Mouse (Mus musculus) liver, embryonic 13.5 days (tissue): ENCODE measurements around the gene Ephx4. TPM values are rescaled to one million over a fixed set of nuclear protein-coding genes. Genes with fewer than 3 reads are reported as not detected.

Source experiments
- ATAC-seq: fragments of 200-750 bp; cut with Nextera tagmentation; 2 replicates; pipeline ENCODE4 v1.8.0; 2017; ENCODE audit warnings: low read depth, mild to moderate bottlenecking, moderate number of reproducible peaks, moderate library complexity
- DNase-seq: peaks from one replicate; pipeline ENCODE4 v3.0.0; 2022
- H3K27ac ChIP-seq: fragments of 300-500 bp; sonication (generic); 2 replicates; pipeline ENCODE4 v1.5.1; 2015; ENCODE audit warnings: moderate library complexity, mild to moderate bottlenecking, inconsistent platforms
- H3K27me3 ChIP-seq: fragments of 300-500 bp; sonication (generic); 2 replicates; pipeline ENCODE4 v1.6.1; 2015; ENCODE audit warnings: mild to moderate bottlenecking, inconsistent platforms
- H3K36me3 ChIP-seq: fragments of 300-500 bp; sonication (generic); 2 replicates; pipeline ENCODE4 v1.6.1; 2015; ENCODE audit warnings: mild to moderate bottlenecking, inconsistent platforms
- H3K4me1 ChIP-seq: fragments of 300-500 bp; sonication (generic); replicated peaks from 2 replicates; pipeline ENCODE4 v1.6.1; 2015; ENCODE audit warnings: inconsistent platforms
- H3K4me2 ChIP-seq: fragments of 300-500 bp; sonication (generic); 2 replicates; pipeline ENCODE4 v1.6.1; 2015; ENCODE audit warnings: inconsistent platforms, mild to moderate bottlenecking, moderate library complexity
- H3K4me3 ChIP-seq: fragments of 300-500 bp; sonication (generic); replicated peaks from 2 replicates; pipeline ENCODE4 v1.5.1; 2015; ENCODE audit warnings: mild to moderate bottlenecking, inconsistent platforms
- H3K9ac ChIP-seq: fragments of 300-500 bp; sonication (generic); 2 replicates; pipeline ENCODE4 v1.6.1; 2015; ENCODE audit warnings: mild to moderate bottlenecking, inconsistent platforms
- H3K9me3 ChIP-seq: fragments of 300-500 bp; sonication (generic); replicated peaks from 2 replicates; pipeline ENCODE4 v1.6.1; 2016; ENCODE audit warnings: inconsistent platforms
- WGBS: fragments of 180-500 bp; shearing (Covaris S2); methylation state at CpG from one replicate; pipeline ENCODE4 v1.1.7; 2015; ENCODE audit not compliant: insufficient replicate concordance; 5-methylcytosine and 5-hydroxymethylcytosine counted together
- polyA plus RNA-seq: library from polyadenylated mRNA; unstranded; fragments of >200 nt; fragmentation: Nextera tagmentation; extraction: Ambion mirVana; gene quantifications from 2 replicates; pipeline ENCODE4 v1.2.1, GENCODE M21; 2015

The Ephx4 gene
- polyA plus RNA-seq, 1 experiment from 2014 or later: 0.17 TPM

- H3K9me3 ChIP-seq: no peaks in the 10 kb centered on the region
- DNase-seq (no peak), ATAC-seq (no peak)
- no peak overlapping the region for H3K4me2 ChIP-seq
- H3K36me3 ChIP-seq: no peaks in the 10 kb centered on the region
- no peak overlapping the region for H3K9ac ChIP-seq
- H3K4me3 ChIP-seq: no peak overlapping the region
- peaks cover 24% of the 10 kb centered on the region; the same call in 1 of the 2 replicates for H3K27me3 ChIP-seq
- 75% methylated on average over 6 of the region's 6 CpGs for WGBS
- peaks cover 41% of the 10 kb centered on the region for H3K4me1 ChIP-seq
- peak overlapping the region; percentile 91 for H3K27ac ChIP-seq
Measured at GRCm38 (mm10) chr5:107436185-107436584, 33.6 kb downstream of the Ephx4 start.

GRCm38 (mm10) chr5:107436587-107437209 is 34.2 kb downstream of the Ephx4 start:
- H3K4me1 ChIP-seq: peaks cover 41% of the 10 kb centered on the region
- H3K27me3 ChIP-seq: peaks cover 19% of the 10 kb centered on the region; the same call in 1 of the 2 replicates
- no peak overlapping the region for H3K4me3 ChIP-seq
- H3K9me3 ChIP-seq: no peaks in the 10 kb centered on the region
- H3K27ac ChIP-seq: peak overlapping the region; percentile 91
- peak overlapping the region; percentile 81 for H3K4me2 ChIP-seq
- H3K9ac ChIP-seq: no peak overlapping the region
- H3K36me3 ChIP-seq: no peaks in the 10 kb centered on the region
- DNase-seq (peak; percentile 27), ATAC-seq (peak; percentile 9; the same call in 1 of the 2 replicates)
- 52% methylated on average over 6 of the region's 6 CpGs for WGBS

DNA sequence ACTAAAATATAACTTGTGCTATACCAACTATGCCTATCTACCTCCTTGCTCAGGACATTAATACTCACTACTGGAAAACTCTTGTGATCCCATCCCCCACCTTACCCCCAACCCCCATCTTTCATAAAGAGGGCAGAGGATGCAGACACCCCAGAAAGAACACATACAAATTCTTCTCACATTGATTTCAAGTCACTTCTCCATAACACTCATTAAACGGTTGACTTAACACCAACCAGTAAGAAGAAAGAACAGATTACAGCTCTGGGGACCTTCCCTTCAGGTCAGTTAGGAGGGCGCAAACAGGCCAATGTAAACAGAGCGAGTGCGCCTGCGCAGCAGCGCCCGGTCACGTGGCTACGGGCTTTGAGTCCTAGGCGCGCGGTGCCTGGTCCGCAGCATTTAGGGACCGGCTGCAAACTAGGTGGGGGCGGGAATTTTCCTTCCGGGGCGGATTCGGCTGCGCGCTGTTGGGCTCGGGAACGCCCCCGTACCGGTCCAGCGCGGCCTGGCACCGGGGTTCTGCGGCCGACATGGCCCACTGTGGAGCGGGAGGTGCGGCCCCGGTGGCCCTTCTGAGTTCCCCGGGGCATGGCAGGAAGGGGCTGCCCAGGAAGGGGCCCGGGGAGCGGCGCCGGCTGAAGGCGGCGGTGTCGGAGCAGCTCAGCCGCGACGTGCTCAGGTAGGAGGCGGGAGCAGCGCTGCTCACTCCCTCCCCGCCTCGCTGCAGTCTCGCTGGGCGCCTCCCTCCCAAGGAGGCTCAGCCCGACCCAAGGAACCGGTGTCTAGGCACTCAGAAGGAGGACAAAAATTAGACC is 35.1 kb downstream of the Ephx4 start, which contains the start of gene Btbd8:
Gene Btbd8, plus strand, starts transcription at position 534 of the 818 bp plus-strand sequence.
- ATAC-seq: peak; percentile 97
- Histone ChIP-seq H3K9me3 (no peaks in the 10 kb centered on the region), H3K27ac (peak within 1 kb of the TSS; percentile 91), H3K4me1 (peaks cover 41% of the 10 kb centered on the region), H3K36me3 (no peaks in the 10 kb centered on the region), H3K4me2 (peak within 1 kb of the TSS; percentile 81), H3K4me3 (peak within 1 kb of the TSS; percentile 85), H3K9ac (peak within 1 kb of the TSS; percentile 94), H3K27me3 (0 out of 2 replicates have a peak, but pooled peaks cover 10% of the 10 kb centered on the region)
- peak; percentile 90 for DNase-seq
- WGBS: under 1% methylated on average over 51 of the region's 51 CpGs

DNA sequence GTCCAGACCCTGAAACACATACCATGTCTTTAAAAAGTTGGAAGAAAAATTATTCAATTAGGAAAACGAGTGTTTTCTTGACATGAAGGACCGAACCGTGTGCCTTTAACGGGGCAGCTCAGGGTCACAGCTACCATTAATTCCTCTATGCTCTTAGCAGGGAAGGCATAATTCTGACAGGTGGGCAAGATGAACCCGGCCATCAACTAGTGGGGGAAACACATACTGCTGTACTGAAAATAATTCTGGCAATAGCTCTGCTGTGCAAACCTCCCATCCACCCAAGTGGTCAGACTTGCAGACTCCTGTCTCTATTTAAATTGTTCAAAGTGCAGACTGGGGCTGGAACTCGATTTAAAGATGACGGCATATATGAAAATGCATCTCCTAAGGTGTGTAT is 35.8 kb downstream of the Ephx4 start:
- no peak for DNase-seq
- no peak for ATAC-seq

GRCm38 (mm10) chr5:107441881-107442280 is 39.3 kb downstream of the Ephx4 start:
- H3K9ac ChIP-seq: no peak overlapping the region
- H3K27me3 ChIP-seq: no peaks in the 10 kb centered on the region
- no peak overlapping the region for H3K27ac ChIP-seq
- WGBS: 57% methylated on average over 5 of the region's 5 CpGs
- no peaks in the 10 kb centered on the region for H3K36me3 ChIP-seq
- ATAC-seq: no peak
- DNase-seq: no peak
- no peak overlapping the region for H3K4me2 ChIP-seq
- no peak overlapping the region for H3K4me3 ChIP-seq
- peaks cover 30% of the 10 kb centered on the region for H3K4me1 ChIP-seq
- H3K9me3 ChIP-seq: no peaks in the 10 kb centered on the region

More for the DNA sequence above, 35.8 kb downstream of the Ephx4 start:
- Histone ChIP-seq H3K36me3 (no peaks in the 10 kb centered on the region), H3K4me1 (peaks cover 41% of the 10 kb centered on the region), H3K4me2 (peak overlapping the region; percentile 81), H3K27ac (peak overlapping the region; percentile 91), H3K9ac (peak overlapping the region; percentile 94), H3K4me3 (peak overlapping the region; percentile 85), H3K27me3 (0 out of 2 replicates have a peak, but pooled peaks cover 5% of the 10 kb centered on the region), H3K9me3 (no peaks in the 10 kb centered on the region)
- 23% methylated on average over 7 of the region's 7 CpGs for WGBS

- Histone ChIP-seq H3K4me1 (peaks cover 12% of the 10 kb centered on the region), H3K4me2 (no peak overlapping the region), H3K36me3 (no peaks in the 10 kb centered on the region), H3K4me3 (no peak overlapping the region), H3K9ac (no peak overlapping the region), H3K27me3 (no peaks in the 10 kb centered on the region), H3K9me3 (no peaks in the 10 kb centered on the region), H3K27ac (no peak overlapping the region)
- 82% methylated on average over 4 of the region's 4 CpGs for WGBS
- ATAC-seq (no peak), DNase-seq (no peak)
Measured at GRCm38 (mm10) chr5:107444251-107444650, 41.7 kb downstream of the Ephx4 start.

DNA sequence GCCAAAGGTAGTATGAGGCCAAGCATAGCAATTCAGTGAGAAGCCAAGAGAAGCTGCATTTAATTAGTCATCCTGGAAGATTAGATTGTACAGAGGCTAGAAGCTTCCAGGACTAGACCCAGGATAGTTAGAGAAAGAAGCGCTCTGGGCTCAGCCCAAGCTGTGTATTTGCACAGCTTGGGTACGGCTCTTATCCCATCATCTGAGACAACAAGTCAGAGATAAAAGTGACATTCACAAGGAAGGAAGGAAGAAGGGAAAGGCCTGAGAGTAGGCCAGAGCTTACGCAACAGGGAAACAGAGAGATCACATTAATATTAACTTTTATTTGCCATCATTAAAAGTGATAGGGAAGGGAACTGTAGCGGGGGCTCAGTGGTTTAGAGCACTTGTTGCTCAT is 45.4 kb downstream of the Ephx4 start:
- Histone ChIP-seq H3K4me1 (no peaks in the 10 kb centered on the region), H3K9ac (no peak overlapping the region), H3K9me3 (no peaks in the 10 kb centered on the region), H3K4me2 (no peak overlapping the region), H3K27me3 (no peaks in the 10 kb centered on the region), H3K4me3 (no peak overlapping the region), H3K36me3 (no peaks in the 10 kb centered on the region), H3K27ac (no peak overlapping the region)
- no peak for DNase-seq
- WGBS: 74% methylated on average over 4 of the region's 4 CpGs
- no peak for ATAC-seq

DNA sequence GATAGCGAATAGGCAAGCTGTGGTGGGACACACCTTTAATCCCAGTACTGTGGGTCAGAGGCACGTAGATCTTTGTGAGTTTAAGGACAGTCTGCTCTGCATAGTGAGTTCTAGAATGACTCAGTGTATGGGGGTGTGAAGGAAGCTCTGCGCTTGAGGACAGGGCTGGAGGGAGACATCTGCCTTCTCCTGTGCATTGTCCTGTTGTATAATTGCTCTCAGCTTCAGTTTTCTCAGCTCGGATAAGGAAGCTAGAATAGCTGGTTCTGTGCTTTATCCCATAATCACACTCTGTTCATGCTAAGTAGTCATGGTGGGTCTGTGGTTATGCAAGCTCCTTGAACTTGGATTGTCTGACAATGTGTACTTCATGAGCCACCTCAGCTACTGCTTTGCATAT is 46.2 kb downstream of the Ephx4 start:
- Histone ChIP-seq H3K27me3 (no peaks in the 10 kb centered on the region), H3K9ac (no peak overlapping the region), H3K36me3 (no peaks in the 10 kb centered on the region), H3K9me3 (no peaks in the 10 kb centered on the region), H3K4me2 (no peak overlapping the region), H3K27ac (no peak overlapping the region), H3K4me1 (no peaks in the 10 kb centered on the region), H3K4me3 (no peak overlapping the region)
- no peak for DNase-seq
- no peak for ATAC-seq
- WGBS: 81% methylated on average over 4 of the region's 4 CpGs

GRCm38 (mm10) chr5:107449620-107450019 is 47.1 kb downstream of the Ephx4 start:
- H3K4me2 ChIP-seq: no peak overlapping the region
- no peaks in the 10 kb centered on the region for H3K9me3 ChIP-seq
- ATAC-seq: no peak
- H3K4me1 ChIP-seq: no peaks in the 10 kb centered on the region
- H3K36me3 ChIP-seq: no peaks in the 10 kb centered on the region
- H3K27me3 ChIP-seq: no peaks in the 10 kb centered on the region
- WGBS: 76% methylated on average over 5 of the region's 5 CpGs
- no peak overlapping the region for H3K4me3 ChIP-seq
- H3K9ac ChIP-seq: no peak overlapping the region
- no peak overlapping the region for H3K27ac ChIP-seq
- no peak for DNase-seq

- DNase-seq (no peak), ATAC-seq (no peak)
- 84% methylated on average over 5 of the region's 5 CpGs for WGBS
- Histone ChIP-seq H3K9me3 (no peaks in the 10 kb centered on the region), H3K4me2 (no peak overlapping the region), H3K36me3 (no peaks in the 10 kb centered on the region), H3K27ac (no peak overlapping the region), H3K4me1 (no peaks in the 10 kb centered on the region), H3K27me3 (no peaks in the 10 kb centered on the region), H3K9ac (no peak overlapping the region), H3K4me3 (no peak overlapping the region)
Measured at GRCm38 (mm10) chr5:107450299-107450698, 47.8 kb downstream of the Ephx4 start.

- Histone ChIP-seq H3K4me2 (peak overlapping the region; percentile 38), H3K36me3 (no peaks in the 10 kb centered on the region), H3K4me3 (no peak overlapping the region; the same call in 1 of the 2 replicates), H3K4me1 (peaks cover 20% of the 10 kb centered on the region), H3K27ac (peak overlapping the region; percentile 72), H3K27me3 (no peaks in the 10 kb centered on the region), H3K9ac (no peak overlapping the region; the same call in 1 of the 2 replicates), H3K9me3 (no peaks in the 10 kb centered on the region)
- WGBS: 26% methylated on average over 4 of the region's 4 CpGs
- DNase-seq: peak; percentile 31
- peak; percentile 94 for ATAC-seq
Measured at GRCm38 (mm10) chr5:107462147-107463076, 59.9 kb downstream of the Ephx4 start.
